ENCODE assay signal across 12 mouse cellular contexts in the genomic region with DNA sequence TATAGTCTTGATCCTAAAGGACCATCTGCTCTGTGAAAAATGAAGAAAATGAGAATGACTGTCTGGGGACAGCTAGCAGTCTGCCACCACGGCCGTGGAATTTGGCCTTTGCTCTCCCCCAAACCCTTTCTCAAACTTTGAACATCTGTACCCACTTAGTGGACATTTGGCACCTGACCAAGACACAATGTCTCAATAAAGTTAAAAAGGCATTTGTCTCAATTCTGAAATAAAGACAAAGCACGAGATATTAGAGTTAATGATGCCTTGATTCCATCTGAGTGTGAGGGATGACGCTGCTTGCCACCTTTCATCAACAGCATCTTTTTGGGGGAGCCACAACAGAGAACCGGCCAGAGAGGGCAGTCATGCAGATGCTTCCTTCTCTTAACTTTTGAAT.
"Had no signal": no experiment of that assay in that cellular context is flagged by ENCODE, and none has a peak within 500 bp of the region (broad histone marks: within the 10 kb centered on the region; RNA-seq: fewer than 3 reads in every experiment).

No protein-coding gene starts in this region.

- H3K9ac ChIP-seq: liver, embryonic 15.5 days; midbrain, embryonic 15.5 days had no signal

- DNase-seq: lung, adult 2 months; lung, postnatal 36 days; right cerebral cortex, adult 18-20 months; right cerebral cortex, postnatal 25 days; thymus, postnatal 36 days had no signal

- H3K9me3 ChIP-seq: limb, embryonic 10.5 days; liver, embryonic 15.5 days; midbrain, embryonic 15.5 days had no signal

- H3K27ac ChIP-seq: left cerebral cortex, adult 2 months; limb, embryonic 10.5 days; liver, embryonic 15.5 days; midbrain, embryonic 15.5 days had no signal

- H3K36me3 ChIP-seq: limb, embryonic 10.5 days; liver, embryonic 15.5 days; midbrain, embryonic 15.5 days had no signal

- H3K4me1 ChIP-seq: liver, embryonic 15.5 days; midbrain, embryonic 15.5 days had no signal

- H3K27me3 ChIP-seq: liver, embryonic 15.5 days; midbrain, embryonic 15.5 days had no signal

- H3K4me3 ChIP-seq: left cerebral cortex, adult 2 months; limb, embryonic 10.5 days; liver, embryonic 15.5 days; midbrain, embryonic 15.5 days had no signal

- ATAC-seq: lung, postnatal 0 days; midbrain, embryonic 15.5 days had no signal

- H3K4me2 ChIP-seq: liver, embryonic 11.5 days; liver, embryonic 15.5 days; midbrain, embryonic 11.5 days; midbrain, embryonic 15.5 days had no signal
